ENCODE assay signal across 9 mouse cellular contexts in genomic region chrX:105006445-105006844, GRCm38 (mm10).
DNase-seq lines count a peak whose midpoint lies in the region.
"Had no signal": no experiment of that assay in that cellular context is flagged by ENCODE, and none has a peak within 500 bp of the region (broad histone marks: within the 10 kb centered on the region; RNA-seq: fewer than 3 reads in every experiment).

No protein-coding gene starts in this region.

- no peaks in the 10 kb centered on the region for H3K27me3 ChIP-seq in splenic B cell, adult 2 months (ENCODE audit: control insufficient read depth, insufficient read depth, low read length, poor library complexity, severe bottlenecking)

- peak; percentile 5 to 6 for DNase-seq in frontal cortex, postnatal 36 days (ENCODE audit: low spot score in 2 of 2)
- DNase-seq in frontal cortex, postnatal 10 days (ENCODE audit: low spot score in 2 of 2) = no peak
- DNase-seq in right cerebral cortex, postnatal 10 days (ENCODE audit: low spot score in 2 of 2) = peak; percentile 26 to 44
- no peak for DNase-seq in right cerebral cortex, postnatal 14 days
- peak; percentile 40 to 45 for DNase-seq in cerebellum, postnatal 14 days
- DNase-seq in layer of hippocampus, postnatal 10 days (ENCODE audit: low spot score in 2 of 2) = peak; percentile 12 to 47
- peak; percentile 47 for DNase-seq in splenic B cell, adult 2 months (ENCODE audit: low read depth, low spot score)
- no peak for DNase-seq in yolk sac, embryonic 10.5 days (ENCODE audit: low spot score)

- no peaks in the 10 kb centered on the region for H3K36me3 ChIP-seq in splenic B cell, adult 2 months (ENCODE audit: control insufficient read depth, insufficient read depth, low read length, poor library complexity, severe bottlenecking)
- H3K36me3 ChIP-seq: hindbrain, embryonic 15.5 days had no signal

Comparison
In these comparisons a context has a peak if more than half of its experiments do, and no peak if none do; other contexts are left out.
1. DNase-seq: peak in frontal cortex, postnatal 36 days (2 of 2), right cerebral cortex, postnatal 10 days (2 of 2), cerebellum, postnatal 14 days (2 of 2), layer of hippocampus, postnatal 10 days (2 of 2) and splenic B cell, adult 2 months (single experiment); none in frontal cortex, postnatal 10 days (0 of 2), right cerebral cortex, postnatal 14 days (single experiment) and yolk sac, embryonic 10.5 days (single experiment).